Mouse (Mus musculus) mature B cell (primary cell): ENCODE data around the gene Tomt.

Source experiments
- in situ Hi-C: fragments of 300-500 bp; cut with MboI; formaldehyde crosslinking; loops from 2 replicates; pipeline ENCODE4 v1.14.3; 2019

The Tomt gene

GRCm38 (mm10) chr7:101901969-101902368, 4.2 kb downstream of the Tomt start:
- in situ Hi-C loops, result no loop called here

DNA sequence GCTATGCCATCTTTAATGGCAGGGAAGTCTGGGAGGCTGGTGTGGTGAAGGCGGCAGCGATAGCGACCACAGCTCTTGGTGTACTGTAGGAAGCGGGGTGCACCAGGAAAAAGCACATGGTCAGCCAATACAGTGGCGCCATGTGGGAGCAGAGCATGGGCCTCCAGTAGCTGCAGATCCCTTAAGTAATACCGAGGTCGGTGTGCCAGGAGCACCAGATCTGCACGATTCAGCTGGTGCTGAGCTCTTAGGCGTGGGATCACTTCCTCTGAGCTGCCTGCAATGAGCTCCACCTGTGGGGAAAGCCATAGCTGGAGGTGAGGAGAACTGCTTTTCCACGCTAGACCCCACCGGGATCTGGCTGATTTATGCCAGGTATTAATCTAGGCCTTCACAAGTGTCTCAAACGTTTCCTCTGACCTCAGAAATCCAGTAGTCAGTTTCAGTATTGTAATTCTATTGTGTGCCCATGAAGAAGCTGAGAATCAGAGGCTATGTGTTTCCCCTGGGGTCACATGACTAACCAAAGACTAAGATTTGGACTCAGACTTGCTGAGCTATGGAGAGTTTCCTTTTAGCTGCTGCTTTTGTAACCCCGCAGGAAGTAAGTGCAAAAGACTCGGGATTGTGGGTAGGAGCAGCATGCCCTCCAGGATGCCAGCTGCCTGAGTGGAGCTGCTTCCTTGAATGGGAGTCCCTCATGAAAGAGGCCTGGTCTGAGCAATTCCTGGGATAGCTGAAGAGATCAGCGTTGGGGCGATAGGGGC, 5.6 kb downstream of the Tomt start:
- in situ Hi-C loops, result no loop called here

GRCm38 (mm10) chr7:101896104-101897066, 9.8 kb downstream of the Tomt start:
- in situ Hi-C loops, result no loop called here

GRCm38 (mm10) chr7:101895695-101896094, 10.5 kb downstream of the Tomt start:
- in situ Hi-C loops, result no loop called here

GRCm38 (mm10) chr7:101888460-101888859, 17.7 kb downstream of the Tomt start:
- in situ Hi-C loops, result no loop called here

- in situ Hi-C loops, result no loop called here
Observed at GRCm38 (mm10) chr7:101886274-101886673, 19.9 kb downstream of the Tomt start.

DNA sequence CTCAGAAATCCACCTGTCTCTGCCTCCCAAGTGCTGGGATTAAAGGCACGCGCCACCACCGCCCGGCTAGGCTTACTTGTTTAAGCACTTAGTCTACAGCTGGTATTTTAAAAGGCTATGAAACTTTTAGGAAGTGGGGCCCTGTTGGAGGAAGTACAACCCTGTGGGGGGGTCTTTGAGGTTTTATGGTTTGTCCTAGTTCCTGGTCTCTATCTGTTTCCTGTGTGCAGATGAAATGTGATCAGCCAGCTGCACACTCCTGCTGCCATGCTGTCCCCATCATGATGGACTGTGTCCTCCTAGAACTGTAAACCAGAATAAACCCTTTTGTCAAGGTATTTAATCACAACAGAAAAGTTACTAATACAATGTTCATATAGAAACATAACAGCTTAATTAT, 22.0 kb downstream of the Tomt start:
- in situ Hi-C loops, result no loop called here

DNA sequence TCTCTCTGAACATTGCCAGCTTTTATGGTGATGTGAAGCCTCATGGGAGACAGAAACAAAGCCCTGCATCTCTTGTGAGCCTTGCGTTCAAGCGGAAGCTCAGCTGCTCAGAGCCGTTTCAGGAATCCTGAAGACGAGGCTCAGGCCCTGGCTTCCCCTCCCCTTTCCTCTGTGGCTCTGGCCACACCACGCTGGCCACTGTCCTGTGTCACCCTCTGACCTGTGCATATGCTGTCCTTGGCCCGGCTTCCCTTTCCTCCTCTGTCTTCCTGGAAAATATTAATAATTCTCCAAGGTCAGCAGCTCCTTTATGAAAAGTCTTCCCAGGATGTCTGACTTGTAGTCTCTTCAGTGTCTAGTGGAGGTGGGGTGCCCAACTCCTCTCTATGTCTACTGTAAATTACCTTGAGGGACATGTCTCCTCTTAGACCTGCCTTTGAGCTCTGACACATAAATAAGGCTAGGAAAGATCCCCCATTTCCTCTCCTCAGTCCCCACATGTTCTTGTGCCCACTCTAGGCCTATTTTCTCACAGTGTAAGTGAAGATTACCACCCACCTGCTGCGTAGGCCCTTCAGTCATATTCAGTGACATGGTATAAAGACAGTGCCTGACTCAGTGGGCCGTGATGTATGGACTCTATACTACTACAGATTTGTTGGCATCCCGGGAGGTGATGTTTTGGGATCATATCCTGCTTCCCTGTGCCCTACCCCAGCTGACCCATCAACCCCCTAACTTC, 23.6 kb downstream of the Tomt start:
- in situ Hi-C loops, result no loop called here

GRCm38 (mm10) chr7:101880855-101881254, 25.3 kb downstream of the Tomt start:
- in situ Hi-C loops, result no loop called here

DNA sequence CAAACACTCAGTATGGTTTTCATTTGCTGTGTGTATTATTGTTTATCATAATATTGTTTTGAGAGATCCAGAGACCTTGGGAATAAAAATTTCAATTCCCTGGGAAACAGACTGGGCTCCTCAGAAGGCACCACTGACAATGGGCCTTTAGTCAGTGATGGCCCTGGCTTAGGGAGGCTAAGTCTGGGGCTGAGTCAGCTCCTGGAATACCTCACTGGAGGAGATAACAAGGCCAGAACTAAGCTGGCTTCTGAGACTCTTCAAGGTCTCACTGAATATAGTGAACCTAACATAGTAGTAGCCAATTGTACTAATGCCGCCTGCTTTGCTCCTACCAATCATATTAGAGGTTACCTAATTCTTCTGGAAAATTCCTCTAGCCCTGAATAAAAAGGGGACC, 30.2 kb downstream of the Tomt start:
- in situ Hi-C loops, result no loop called here

GRCm38 (mm10) chr7:101871296-101871695, 34.9 kb downstream of the Tomt start:
- in situ Hi-C loops, result no loop called here

DNA sequence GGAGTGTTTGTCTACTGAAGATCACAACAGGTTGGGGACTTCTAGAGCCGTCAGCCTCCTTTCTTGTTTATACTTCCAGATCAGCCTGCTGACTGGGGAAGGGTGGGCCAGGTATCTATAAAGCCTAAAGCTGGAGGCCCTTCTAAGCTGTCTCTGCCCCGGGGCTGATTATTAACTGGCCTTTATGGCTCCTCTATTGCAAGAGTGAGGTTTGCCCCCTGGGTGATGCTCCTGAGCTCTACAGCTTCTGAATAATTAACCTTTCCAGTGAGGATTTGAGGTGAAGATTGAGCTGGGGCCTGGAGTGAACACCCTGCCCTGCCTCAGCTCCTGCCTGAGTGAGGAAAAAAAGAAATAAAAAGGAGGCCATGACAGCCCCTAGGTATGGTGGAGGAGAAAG, 35.5 kb downstream of the Tomt start, which contains the start of gene Folr1:
TSS of gene Folr1 (minus strand) at position 160 of the 400 bp plus-strand sequence.
- in situ Hi-C loops, result no loop called here

DNA sequence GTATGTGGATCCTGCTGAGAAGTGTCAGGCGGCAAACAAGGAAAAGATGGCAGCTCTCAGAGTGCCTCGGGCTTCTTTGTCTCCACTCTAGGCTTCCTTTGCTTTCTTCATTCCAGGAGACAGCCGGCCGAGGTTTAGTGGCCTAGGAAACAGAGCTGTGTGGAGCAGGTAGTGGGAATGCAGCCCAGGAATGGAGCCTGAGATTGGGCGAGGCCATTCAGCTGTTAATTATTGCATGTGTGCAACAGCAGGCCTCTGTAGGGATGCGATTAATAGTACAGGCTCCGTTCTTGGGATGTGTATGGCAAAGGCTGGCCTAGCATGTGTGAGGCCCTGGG, 37.0 kb downstream of the Tomt start:
- in situ Hi-C loops, result no loop called here

DNA sequence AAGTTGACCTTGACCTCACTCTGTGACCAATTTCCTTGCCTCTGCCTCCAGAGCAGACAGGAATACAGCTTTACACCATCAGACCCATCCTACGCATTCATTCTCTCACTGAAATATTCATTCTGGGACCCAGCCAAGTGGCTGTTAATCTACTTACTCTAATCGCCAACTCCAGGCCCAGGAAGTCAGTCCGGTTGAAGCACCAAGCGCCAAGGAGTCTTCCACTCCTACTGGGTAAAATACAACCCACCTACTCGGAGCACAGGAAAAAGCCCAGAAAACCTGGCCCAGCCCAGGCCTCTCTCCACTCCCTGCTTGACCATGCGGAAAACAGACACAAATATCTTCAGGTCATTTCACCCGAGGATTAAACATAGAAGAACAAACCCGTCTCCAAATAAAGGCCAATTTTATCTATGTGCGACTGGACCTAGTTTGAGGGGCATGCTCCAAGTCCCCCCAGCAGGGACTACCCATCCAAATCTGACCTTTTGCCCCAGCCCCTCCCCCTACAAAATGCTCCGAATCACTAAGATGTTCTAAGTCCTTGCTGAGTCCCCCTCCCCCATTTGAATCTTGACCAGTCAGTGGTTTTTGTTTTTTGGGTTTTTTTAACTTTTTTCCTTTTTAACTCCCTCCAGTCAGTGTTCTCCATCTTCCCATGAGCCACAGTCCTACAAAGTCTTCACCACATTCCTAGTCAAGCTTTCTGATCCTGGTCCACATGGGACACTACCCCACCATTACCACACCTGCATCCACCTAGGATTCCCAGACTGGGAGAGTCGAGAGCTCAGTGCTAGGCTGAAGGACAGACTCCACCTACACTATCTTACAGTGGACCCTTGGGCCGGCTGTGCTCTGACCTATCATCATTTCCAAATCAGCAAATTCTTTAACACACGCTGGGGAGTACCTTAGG, 37.7 kb downstream of the Tomt start:
- in situ Hi-C loops, result no loop called here

GRCm38 (mm10) chr7:101867482-101867881, 38.7 kb downstream of the Tomt start:
- in situ Hi-C loops, result no loop called here

GRCm38 (mm10) chr7:101866491-101867265, 39.5 kb downstream of the Tomt start:
- in situ Hi-C loops, result no loop called here

- in situ Hi-C loops, result no loop called here
Observed at GRCm38 (mm10) chr7:101863415-101863814, 42.7 kb downstream of the Tomt start, which contains the start of gene Anapc15. Anapc15 (plus strand) TSS chr7:101863715.

GRCm38 (mm10) chr7:101862291-101862690, 43.9 kb downstream of the Tomt start:
- in situ Hi-C loops, result no loop called here

- in situ Hi-C loops, result no loop called here
Observed at GRCm38 (mm10) chr7:101860978-101861377, 45.2 kb downstream of the Tomt start.

DNA sequence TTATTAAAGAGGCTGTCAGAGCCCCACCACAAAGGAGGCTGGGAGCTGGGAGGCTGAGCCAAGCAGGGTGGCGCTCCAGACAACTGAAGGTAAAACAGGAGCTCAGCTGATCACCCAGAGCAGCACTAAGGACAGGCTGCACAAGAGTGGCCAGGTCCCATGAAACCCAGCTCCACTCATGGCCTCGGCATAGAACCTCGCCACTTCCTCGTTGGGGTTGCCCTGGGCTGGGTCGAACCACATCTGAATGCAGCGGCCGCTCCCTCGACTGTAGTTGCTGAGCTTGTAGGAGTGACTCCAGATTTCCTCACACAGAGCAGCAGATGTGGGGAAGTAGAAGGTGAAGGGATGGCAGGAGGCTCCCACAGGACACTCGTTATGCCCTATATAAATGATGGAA, 47.8 kb downstream of the Tomt start:
- in situ Hi-C loops, result no loop called here
